ENCODE assay signal across 9 mouse cellular contexts in genomic region chr11:35231361-35232090, GRCm38 (mm10).
DNase-seq lines count a peak whose midpoint lies in the region; ATAC-seq and TF ChIP-seq lines count a peak whose summit lies in the region.
"Had no signal": no experiment of that assay in that cellular context is flagged by ENCODE, and none has a peak within 500 bp of the region (broad histone marks: within the 10 kb centered on the region; RNA-seq: fewer than 3 reads in every experiment).

No protein-coding gene starts in this region.

- H3K9me3 ChIP-seq in hindbrain, embryonic 13.5 days, result no peaks in the 10 kb centered on the region

- intact Hi-C loops in gastrocnemius, adult 2 months (cut with DNase I), result loop anchor here (5.0 kb wide), 1 partner anchor 109 kb away; the partner anchor contains the start of gene Slit3
- intact Hi-C loops in heart, postnatal 36 days (cut with DNase I), result loop anchor here (1.0 kb wide), 1 partner anchor 109 kb away; no protein-coding TSS in a partner anchor

- no peak for TF ChIP-seq CTCF in gastrocnemius, adult 2 months (IDR thresholded peaks at IDR 0.05)

- no peaks in the 10 kb centered on the region for H3K36me3 ChIP-seq in hindbrain, embryonic 13.5 days

- no peak overlapping the region for H3K9ac ChIP-seq in hindbrain, embryonic 13.5 days

- peak overlapping the region; percentile 81 for H3K27ac ChIP-seq in gastrocnemius, adult 2 months
- no peak overlapping the region for H3K27ac ChIP-seq in hindbrain, embryonic 13.5 days

- peak overlapping the region; percentile 19; the same call in 1 of the 2 replicates for H3K4me3 ChIP-seq in gastrocnemius, adult 2 months
- no peak overlapping the region for H3K4me3 ChIP-seq in hindbrain, embryonic 13.5 days

- H3K27me3 ChIP-seq in hindbrain, embryonic 13.5 days, result peaks cover 3% of the 10 kb centered on the region; the same call in 1 of the 2 replicates

- WGBS in hindbrain, embryonic 13.5 days, result 88% methylated on average over 10 of the region's 10 CpGs

- no peaks in the 10 kb centered on the region for H3K4me1 ChIP-seq in hindbrain, embryonic 13.5 days (replicated peaks)

- DNase-seq in frontal cortex, postnatal 25 days (ENCODE audit: low spot score in 2 of 2), result no peak
- DNase-seq in adrenal gland, postnatal 10 days, result peak; percentile 63
- peak; percentile 74 for DNase-seq in gastrocnemius, adult 2 months
- peak; percentile 31 to 44 for DNase-seq in heart, postnatal 36 days
- DNase-seq in right cerebral cortex, adult 18-20 months, result no peak
- DNase-seq in layer of hippocampus, postnatal 36 days, result no peak
- DNase-seq: lung, postnatal 14 days had no signal

- ATAC-seq in frontal cortex, adult (ENCODE audit: low TSS enrichment), result peak; percentile 47; the same call in 1 of the 2 replicates
- ATAC-seq in hindbrain, embryonic 13.5 days (ENCODE audit: low FRiP score), result no peak

- H3K4me2 ChIP-seq in hindbrain, embryonic 13.5 days, result no peak overlapping the region

Comparison
In these comparisons a context has a peak if more than half of its experiments do, and no peak if none do; other contexts are left out.
1. DNase-seq: peak in adrenal gland, postnatal 10 days (single experiment), gastrocnemius, adult 2 months (single experiment) and heart, postnatal 36 days (2 of 2); none in frontal cortex, postnatal 25 days (0 of 2), right cerebral cortex, adult 18-20 months (single experiment) and layer of hippocampus, postnatal 36 days (0 of 2).